Mouse (Mus musculus): ENCODE data around the gene Slc25a44. TPM values are rescaled to one million over a fixed set of nuclear protein-coding genes. Genes with fewer than 3 reads are reported as not detected.
A peak's percentile ranks its signal among the peaks of the same experiment; 100 is the strongest.
"Not testable (repeated sequence)": the region's sequence is repeated elsewhere in the genome, so short reads cannot be mapped to it uniquely, and the experiment has no call there.

Slc25a44 gene
- polyA plus RNA-seq, 1 experiment from 2014 or later = 24.9 TPM

GRCm38 (mm10) chr3:88407090-88407489, 17.8 kb downstream of the Slc25a44 start:
- Histone ChIP-seq H3K27me3 (no peaks in the 10 kb centered on the region), H3K4me2 (replicated peaks) (no peak overlapping the region), H3K36me3 (peaks cover 6% of the 10 kb centered on the region; the same call in 1 of the 2 replicates), H3K9me3 (replicated peaks) (no peaks in the 10 kb centered on the region), H3K9ac (no peak overlapping the region), H3K27ac (no peak overlapping the region; the same call in 1 of the 2 replicates), H3K4me1 (peaks cover 22% of the 10 kb centered on the region), H3K4me3 (no peak overlapping the region)
- ATAC-seq (ENCODE audit: low FRiP score) = peak; percentile 17; the same call in 1 of the 2 replicates
- WGBS = 2% methylated on average over 2 of the region's 2 CpGs

- Histone ChIP-seq H3K4me3 (no peak overlapping the region), H3K27ac (no peak overlapping the region), H3K27me3 (no peaks in the 10 kb centered on the region), H3K4me1 (peaks cover 6% of the 10 kb centered on the region), H3K36me3 (no peaks in the 10 kb centered on the region), H3K9me3 (replicated peaks) (no peaks in the 10 kb centered on the region), H3K4me2 (replicated peaks) (no peak overlapping the region), H3K9ac (no peak overlapping the region)
- WGBS = 95% methylated on average over 10 of the region's 10 CpGs
- no peak for ATAC-seq (ENCODE audit: low FRiP score)
Measured at GRCm38 (mm10) chr3:88403522-88404230, 21.3 kb downstream of the Slc25a44 start.

- Histone ChIP-seq H3K36me3 (peaks cover 14% of the 10 kb centered on the region), H3K4me2 (replicated peaks) (no peak overlapping the region), H3K27me3 (no peaks in the 10 kb centered on the region), H3K9ac (no peak overlapping the region), H3K4me1 (no peaks in the 10 kb centered on the region), H3K9me3 (replicated peaks) (no peaks in the 10 kb centered on the region), H3K27ac (no peak overlapping the region), H3K4me3 (no peak overlapping the region)
- ATAC-seq (ENCODE audit: low FRiP score) = no peak
- 74% methylated on average over 2 of the region's 2 CpGs for WGBS
Measured at GRCm38 (mm10) chr3:88398666-88399065, 26.3 kb downstream of the Slc25a44 start.

DNA sequence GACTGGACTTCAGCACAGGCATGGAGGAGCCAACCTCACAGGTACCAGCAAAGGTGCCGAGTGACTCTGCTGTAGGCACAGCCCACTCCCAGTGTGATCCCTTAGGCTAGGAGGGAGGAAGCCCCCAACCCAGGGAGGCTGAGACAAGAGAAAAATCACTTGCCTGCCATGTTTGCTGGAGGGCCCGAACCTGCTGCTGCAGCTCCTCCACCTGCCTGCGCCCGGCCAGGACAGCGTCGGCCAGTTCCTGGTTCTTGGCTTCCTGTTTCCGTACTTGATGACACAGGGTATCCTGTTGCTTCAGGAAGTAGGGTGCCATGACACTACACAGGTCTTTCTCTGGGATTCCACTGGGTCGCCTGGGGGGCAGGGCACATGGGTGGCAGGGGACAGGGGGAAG, 29.2 kb downstream of the Slc25a44 start:
- Histone ChIP-seq H3K4me2 (replicated peaks) (no peak overlapping the region), H3K4me1 (no peaks in the 10 kb centered on the region), H3K9ac (no peak overlapping the region), H3K36me3 (peaks cover 14% of the 10 kb centered on the region), H3K4me3 (no peak overlapping the region), H3K9me3 (replicated peaks) (no peaks in the 10 kb centered on the region), H3K27ac (no peak overlapping the region), H3K27me3 (no peaks in the 10 kb centered on the region)
- WGBS = 91% methylated on average over 8 of the region's 8 CpGs
- ATAC-seq (ENCODE audit: low FRiP score) = no peak

GRCm38 (mm10) chr3:88395288-88395687, 29.7 kb downstream of the Slc25a44 start:
- Histone ChIP-seq H3K9me3 (replicated peaks) (no peaks in the 10 kb centered on the region), H3K4me1 (no peaks in the 10 kb centered on the region), H3K4me3 (no peak overlapping the region), H3K27me3 (no peaks in the 10 kb centered on the region), H3K36me3 (peaks cover 15% of the 10 kb centered on the region), H3K9ac (no peak overlapping the region), H3K27ac (no peak overlapping the region), H3K4me2 (replicated peaks) (no peak overlapping the region)
- WGBS = 93% methylated on average over 6 of the region's 6 CpGs
- no peak for ATAC-seq (ENCODE audit: low FRiP score)

GRCm38 (mm10) chr3:88393776-88394375, 31.1 kb downstream of the Slc25a44 start:
- H3K4me3 ChIP-seq = no peak overlapping the region
- no peaks in the 10 kb centered on the region for H3K4me1 ChIP-seq
- H3K27me3 ChIP-seq = no peaks in the 10 kb centered on the region
- H3K27ac ChIP-seq = no peak overlapping the region
- peaks cover 18% of the 10 kb centered on the region for H3K36me3 ChIP-seq
- no peak for ATAC-seq (ENCODE audit: low FRiP score)
- H3K9ac ChIP-seq = no peak overlapping the region
- H3K4me2 ChIP-seq (replicated peaks) = no peak overlapping the region
- whole genome bisulfite sequencing = 88% methylated on average over 9 of the region's 9 CpGs
- H3K9me3 ChIP-seq (replicated peaks) = no peaks in the 10 kb centered on the region

DNA sequence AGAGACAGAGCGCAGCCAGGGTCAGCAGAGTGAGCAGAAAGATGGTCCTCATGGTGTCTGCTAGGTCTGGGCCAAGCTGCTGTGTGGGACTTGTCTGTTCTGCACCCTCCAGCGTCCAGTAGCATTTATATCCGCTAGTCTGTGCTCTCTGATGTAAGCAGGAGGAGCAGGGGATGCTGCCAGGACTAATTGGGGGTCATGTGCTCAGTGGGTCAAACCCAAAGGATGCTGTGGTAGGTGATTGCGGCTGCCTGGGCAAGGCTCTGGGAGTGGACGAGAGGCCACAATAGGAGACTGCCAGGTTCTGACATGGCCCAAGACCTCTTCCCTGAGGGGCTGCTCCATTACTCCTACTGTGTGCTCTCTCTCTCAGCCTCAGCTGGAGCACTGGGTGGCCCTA, 40.6 kb downstream of the Slc25a44 start, which contains the start of gene Bglap:
Gene Bglap (minus strand): TSS at position 101 of the 400 bp plus-strand sequence.
- H3K27ac ChIP-seq = no peak within 1 kb of the TSS
- 0 out of 2 replicates have a peak, but pooled peaks cover 4% of the 10 kb centered on the region for H3K4me1 ChIP-seq
- H3K9ac ChIP-seq = no peak within 1 kb of the TSS
- WGBS = 76% methylated on average over 5 of the region's 5 CpGs
- H3K27me3 ChIP-seq = no peaks in the 10 kb centered on the region
- H3K4me2 ChIP-seq (replicated peaks) = no peak within 1 kb of the TSS
- H3K4me3 ChIP-seq = no peak within 1 kb of the TSS
- H3K36me3 ChIP-seq = no peaks in the 10 kb centered on the region
- no peaks in the 10 kb centered on the region for H3K9me3 ChIP-seq (replicated peaks)
- no peak for ATAC-seq (ENCODE audit: low FRiP score)

DNA sequence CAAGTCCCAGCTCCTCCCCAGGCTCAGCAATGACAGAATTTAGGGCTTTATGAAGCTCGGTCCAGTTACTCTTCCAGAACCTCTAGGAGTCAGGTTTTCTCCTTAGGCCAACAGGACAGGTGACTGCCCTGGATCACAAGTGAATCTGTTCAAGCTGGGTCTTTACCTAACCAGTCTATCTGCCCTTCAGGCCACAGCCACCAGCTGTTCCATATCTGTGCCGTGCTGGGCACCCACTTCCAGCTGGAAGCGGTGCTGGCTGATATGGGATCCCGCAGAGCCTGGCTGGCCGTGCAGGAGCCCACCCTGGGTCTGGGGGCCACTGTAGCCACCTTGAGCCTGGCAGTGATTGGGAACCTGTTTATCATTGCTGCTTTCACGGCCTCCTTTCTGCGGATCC, 42.6 kb downstream of the Slc25a44 start:
- 20% methylated on average over 1 of the region's 7 CpGs for WGBS

DNA sequence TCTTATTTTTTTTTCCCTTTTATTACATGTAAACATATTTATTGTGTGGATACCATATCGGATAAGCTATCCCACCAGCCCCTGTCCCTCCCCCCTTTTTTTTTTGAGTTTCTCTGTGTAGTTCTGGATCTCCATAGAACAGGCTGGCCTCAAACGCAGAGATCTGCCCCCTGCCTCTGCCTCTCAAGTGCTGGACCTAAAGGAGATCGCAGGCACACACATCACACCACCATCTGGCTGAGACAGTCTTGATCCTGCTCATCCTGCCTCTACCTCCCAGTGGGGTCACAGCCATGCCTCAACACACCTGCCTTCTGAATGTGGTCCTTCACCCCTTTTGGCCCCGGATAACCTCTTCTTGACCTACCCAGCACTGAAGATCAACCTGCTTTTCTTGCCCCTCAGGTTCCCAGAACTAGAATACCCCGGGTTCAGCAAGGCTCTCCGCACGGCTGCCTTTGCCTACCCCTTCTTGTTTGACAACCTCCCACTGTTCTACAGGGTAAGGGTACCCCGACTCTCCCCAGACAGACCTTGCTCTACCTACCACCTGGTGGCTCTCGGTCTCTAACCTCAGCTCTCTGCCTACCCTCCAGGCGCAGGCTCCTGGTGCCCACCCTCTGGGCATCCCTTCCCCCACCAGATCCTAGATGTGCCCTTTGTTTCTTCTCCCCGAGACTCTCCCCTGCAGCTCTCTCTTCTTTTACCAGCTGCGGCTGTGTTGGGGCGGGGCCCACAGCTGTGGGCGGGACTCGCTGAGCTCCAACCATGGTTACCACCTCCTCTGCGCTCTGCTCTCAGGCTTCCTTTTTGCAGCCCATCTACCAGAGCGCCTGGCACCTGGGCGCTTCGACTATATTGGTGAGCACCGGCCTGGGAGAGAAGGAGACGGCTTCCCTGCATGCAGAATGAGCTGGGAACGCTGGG, 43.3 kb downstream of the Slc25a44 start:
- peak overlapping the region; percentile 47 for H3K4me2 ChIP-seq (replicated peaks)
- not testable (repeated sequence) for H3K27me3 ChIP-seq; H3K36me3 ChIP-seq; H3K9me3 ChIP-seq (replicated peaks); H3K4me1 ChIP-seq
- peak overlapping the region; percentile 45; the same call in 1 of the 2 replicates for H3K9ac ChIP-seq
- WGBS = 6% methylated on average over 19 of the region's 22 CpGs
- H3K4me3 ChIP-seq = peak overlapping the region; percentile 22
- peak; percentile 92 for ATAC-seq (ENCODE audit: low FRiP score)
- peak overlapping the region; percentile 79 for H3K27ac ChIP-seq

More for the DNA sequence above, 42.6 kb downstream of the Slc25a44 start:
- not testable (repeated sequence) for H3K4me1 ChIP-seq; H3K9me3 ChIP-seq (replicated peaks); H3K4me3 ChIP-seq; H3K27ac ChIP-seq; H3K27me3 ChIP-seq; H3K36me3 ChIP-seq; H3K9ac ChIP-seq
- peak overlapping the region; percentile 47; the same call in 1 of the 2 replicates for H3K4me2 ChIP-seq (replicated peaks)
- peak; percentile 55 for ATAC-seq (ENCODE audit: low FRiP score)

DNA sequence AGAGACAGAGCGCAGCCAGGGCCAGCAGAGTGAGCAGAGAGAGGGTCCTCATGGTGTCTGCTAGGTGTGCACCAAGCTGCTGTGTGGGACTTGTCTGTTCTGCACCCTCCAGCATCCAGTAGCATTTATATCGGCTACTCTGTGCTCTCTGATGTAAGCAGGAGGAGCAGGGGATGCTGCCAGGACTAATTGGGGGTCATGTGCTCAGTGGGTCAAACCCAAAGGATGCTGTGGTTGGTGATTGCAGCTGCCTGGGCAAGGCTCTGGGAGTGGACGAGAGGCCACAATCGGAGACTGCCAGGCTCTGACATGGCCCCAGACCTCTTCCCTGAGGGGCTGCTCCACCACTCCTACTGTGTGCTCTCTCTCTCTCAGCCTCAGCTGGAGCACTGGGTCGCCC, 46.3 kb downstream of the Slc25a44 start, which contains the start of gene Bglap2:
Gene Bglap2 (minus strand): TSS at position 101 of the 400 bp plus-strand sequence.
- WGBS = 84% methylated on average over 5 of the region's 5 CpGs

DNA sequence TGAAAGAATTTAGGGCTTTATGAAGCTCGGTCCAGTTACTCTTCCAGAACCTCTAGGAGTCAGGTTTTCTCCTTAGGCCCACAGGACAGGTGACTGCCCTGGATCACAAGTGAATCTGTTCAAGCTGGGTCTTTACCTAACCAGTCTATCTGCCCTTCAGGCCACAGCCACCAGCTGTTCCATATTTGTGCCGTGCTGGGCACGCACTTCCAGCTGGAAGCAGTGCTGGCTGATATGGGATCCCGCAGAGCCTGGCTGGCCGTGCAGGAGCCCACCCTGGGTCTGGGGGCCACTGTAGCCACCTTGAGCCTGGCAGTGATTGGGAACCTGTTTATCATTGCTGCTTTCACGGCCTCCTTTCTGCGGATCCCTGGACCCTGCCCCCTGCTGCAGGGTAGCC, 48.3 kb downstream of the Slc25a44 start:
- WGBS = 24% methylated on average over 5 of the region's 7 CpGs
- H3K4me2 ChIP-seq (replicated peaks) = peak overlapping the region; percentile 37; the same call in 1 of the 2 replicates
- H3K27me3 ChIP-seq; H3K4me3 ChIP-seq; H3K36me3 ChIP-seq; H3K9ac ChIP-seq; H3K9me3 ChIP-seq (replicated peaks); H3K4me1 ChIP-seq: not testable (repeated sequence)
- peak overlapping the region; percentile 66 for H3K27ac ChIP-seq
- ATAC-seq (ENCODE audit: low FRiP score) = peak; percentile 51

More for the DNA sequence above, 46.3 kb downstream of the Slc25a44 start, which contains the start of gene Bglap2:
- not testable (repeated sequence) for H3K27ac ChIP-seq; H3K27me3 ChIP-seq; ATAC-seq (ENCODE audit: low FRiP score); H3K9ac ChIP-seq; H3K36me3 ChIP-seq; H3K9me3 ChIP-seq (replicated peaks); H3K4me2 ChIP-seq (replicated peaks); H3K4me1 ChIP-seq; H3K4me3 ChIP-seq

Measured in hindbrain, embryonic 12.5 days (tissue).